Mouse (Mus musculus) midbrain, embryonic 11.5 days (tissue): ENCODE measurements at regions not wholly inside any gene's neighbourhood (a gene's known extent, or its start where the extent isn't known, plus 50 kb on each side); places are given as distances from the start of the nearest gene placed in this dataset.

Experiments used
- ATAC-seq: fragments of 200-750 bp; cut with Nextera tagmentation; 2 replicates; pipeline ENCODE4 v1.8.0; 2017; ENCODE audit warnings: moderate TSS enrichment, moderate library complexity; ENCODE audit not compliant: low FRiP score
- DNase-seq: peaks from one replicate; pipeline ENCODE4 v3.0.0; 2015; ENCODE audit warnings: low spot score; ENCODE audit errors: missing footprints
- H3K27ac ChIP-seq: fragments of 300-500 bp; sonication (generic); 2 replicates; pipeline ENCODE4 v1.5.1; 2014; ENCODE audit warnings: low read depth, low read length
- H3K27me3 ChIP-seq: fragments of 300-500 bp; sonication (generic); 2 replicates; pipeline ENCODE4 v1.6.1; 2014; ENCODE audit warnings: mild to moderate bottlenecking, low read length, moderate library complexity, mixed read lengths; ENCODE audit not compliant: control insufficient read depth, insufficient read depth
- H3K36me3 ChIP-seq: fragments of 300-500 bp; sonication (generic); 2 replicates; pipeline ENCODE4 v1.6.1; 2014; ENCODE audit warnings: mild to moderate bottlenecking, low read length, moderate library complexity, mixed read lengths; ENCODE audit not compliant: control insufficient read depth, insufficient read depth
- H3K4me1 ChIP-seq: fragments of 300-500 bp; sonication (generic); 2 replicates; pipeline ENCODE4 v1.6.1; 2014; ENCODE audit warnings: low read length; ENCODE audit not compliant: control insufficient read depth, insufficient read depth
- H3K4me2 ChIP-seq: fragments of 300-500 bp; sonication (generic); 2 replicates; pipeline ENCODE4 v1.6.1; 2014; ENCODE audit warnings: mild to moderate bottlenecking, moderate library complexity
- H3K4me3 ChIP-seq: fragments of 300-500 bp; sonication (generic); 2 replicates; pipeline ENCODE4 v1.5.1; 2014; ENCODE audit warnings: low read depth, low read length
- H3K9ac ChIP-seq: fragments of 300-500 bp; sonication (generic); 2 replicates; pipeline ENCODE4 v1.6.1; 2014; ENCODE audit warnings: low read length
- H3K9me3 ChIP-seq: fragments of 300-500 bp; sonication (generic); 2 replicates; pipeline ENCODE4 v1.6.1; 2016; ENCODE audit warnings: low read length; ENCODE audit not compliant: control insufficient read depth
- WGBS: fragments of 180-500 bp; shearing (Covaris S2); extraction: QIAGEN DNeasy Blood & Tissue Kit; methylation state at CpG from one replicate; pipeline ENCODE4 v1.1.7; 2014; 5-methylcytosine and 5-hydroxymethylcytosine counted together

DNA sequence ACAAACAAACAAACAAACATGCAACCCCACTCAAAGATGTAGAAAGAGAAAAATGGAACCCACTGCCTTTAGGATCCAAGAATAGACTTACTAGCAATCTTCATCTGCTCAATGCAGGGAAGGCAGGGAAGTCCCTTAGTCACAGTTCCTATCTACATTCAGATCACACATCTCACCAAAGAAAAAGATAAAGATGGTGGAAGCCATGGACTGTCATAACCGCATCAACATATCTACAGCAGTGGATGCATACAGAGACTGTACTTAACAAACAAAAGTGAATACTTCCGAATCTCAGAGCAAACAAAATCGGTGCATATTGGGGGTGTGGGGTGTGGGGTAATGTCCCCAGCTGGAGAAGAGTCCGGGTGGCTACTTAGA, 97.7 kb upstream of the Max start:
- no peaks in the 10 kb centered on the region for H3K27me3 ChIP-seq
- no peak for ATAC-seq
- H3K9me3 ChIP-seq = no peaks in the 10 kb centered on the region
- H3K4me1 ChIP-seq = peaks cover 3% of the 10 kb centered on the region; the same call in 1 of the 2 replicates
- H3K9ac ChIP-seq = no peak overlapping the region
- H3K36me3 ChIP-seq = no peaks in the 10 kb centered on the region
- no peak overlapping the region for H3K27ac ChIP-seq
- WGBS = 84% methylated on average over 4 of the region's 4 CpGs
- H3K4me2 ChIP-seq = no peak overlapping the region
- H3K4me3 ChIP-seq = no peak overlapping the region
- DNase-seq = no peak

- Histone ChIP-seq H3K9ac (no peak overlapping the region), H3K36me3 (no peaks in the 10 kb centered on the region), H3K27me3 (no peaks in the 10 kb centered on the region), H3K27ac (no peak overlapping the region), H3K9me3 (no peaks in the 10 kb centered on the region), H3K4me3 (no peak overlapping the region), H3K4me1 (peaks cover 3% of the 10 kb centered on the region; the same call in 1 of the 2 replicates), H3K4me2 (no peak overlapping the region)
- WGBS = 53% methylated on average over 4 of the region's 4 CpGs
- ATAC-seq = no peak
- DNase-seq = peak; percentile 31
These were observed 96.7 kb upstream of the Max start for GRCm38 (mm10) chr12:77058596-77059190.

DNA sequence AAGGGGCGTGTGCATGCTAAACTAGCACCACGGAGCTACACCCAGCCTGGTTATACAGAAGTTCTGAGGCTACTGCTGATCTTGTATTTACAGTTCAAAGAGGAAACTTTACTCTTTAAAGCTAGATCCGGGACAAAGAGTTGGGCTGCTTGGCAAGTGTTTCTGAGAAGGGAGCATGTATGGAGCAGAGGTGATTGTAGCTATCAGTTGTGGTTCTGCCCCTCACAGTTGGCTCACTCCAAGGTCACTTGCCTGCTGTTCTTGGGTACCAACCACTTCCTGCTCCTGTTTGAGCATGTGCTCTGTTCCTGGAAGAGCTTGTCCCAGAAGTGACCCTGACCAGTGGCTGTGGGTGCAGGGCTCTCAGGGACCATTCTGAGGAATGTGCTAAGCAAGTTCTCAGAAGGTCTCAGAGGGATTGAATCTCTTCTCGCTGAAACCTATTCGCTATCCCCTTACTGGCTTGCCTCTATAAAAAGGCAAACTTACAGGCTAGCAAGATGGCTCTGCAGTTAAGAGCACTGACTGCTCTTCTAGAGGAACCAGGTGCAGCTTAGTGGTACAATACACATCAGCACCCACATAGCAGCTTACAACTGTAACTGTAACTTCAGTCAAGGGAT, 94.9 kb upstream of the Max start:
- WGBS = 81% methylated on average over 5 of the region's 5 CpGs
- Histone ChIP-seq H3K4me1 (peaks cover 3% of the 10 kb centered on the region; the same call in 1 of the 2 replicates), H3K9me3 (no peaks in the 10 kb centered on the region), H3K9ac (no peak overlapping the region), H3K4me2 (no peak overlapping the region), H3K4me3 (no peak overlapping the region), H3K27ac (no peak overlapping the region), H3K36me3 (no peaks in the 10 kb centered on the region), H3K27me3 (no peaks in the 10 kb centered on the region; the same call in 1 of the 2 replicates)
- ATAC-seq (no peak), DNase-seq (peak; percentile 62)

DNA sequence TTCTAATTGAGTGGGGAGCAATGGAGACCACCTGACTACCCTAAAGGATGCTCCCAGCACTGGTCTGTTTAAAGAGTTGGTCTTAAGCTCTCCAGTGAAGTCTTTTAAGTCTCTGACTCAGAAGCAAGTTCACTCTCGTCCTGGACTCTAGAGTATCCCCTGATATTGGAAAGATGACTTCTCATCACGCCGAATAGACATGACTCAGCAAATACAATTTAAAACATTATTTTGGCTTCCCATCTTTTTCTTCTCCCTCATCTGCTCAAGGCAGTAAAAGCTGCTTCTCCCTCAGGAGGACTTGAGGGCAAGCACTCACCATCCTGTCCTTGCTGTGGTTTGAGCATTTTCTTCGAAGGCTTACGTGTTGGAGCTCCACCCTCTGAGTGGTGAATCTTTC, 92.7 kb upstream of the Max start:
- Histone ChIP-seq H3K4me2 (no peak overlapping the region), H3K9ac (no peak overlapping the region), H3K27me3 (no peaks in the 10 kb centered on the region; the same call in 1 of the 2 replicates), H3K4me1 (no peaks in the 10 kb centered on the region), H3K27ac (no peak overlapping the region), H3K36me3 (no peaks in the 10 kb centered on the region), H3K4me3 (no peak overlapping the region), H3K9me3 (no peaks in the 10 kb centered on the region)
- WGBS = 90% methylated on average over 5 of the region's 5 CpGs
- DNase-seq = no peak
- ATAC-seq = no peak

GRCm38 (mm10) chr12:77054211-77054610, 92.2 kb upstream of the Max start:
- Histone ChIP-seq H3K4me3 (no peak overlapping the region), H3K4me1 (no peaks in the 10 kb centered on the region), H3K9me3 (no peaks in the 10 kb centered on the region), H3K36me3 (no peaks in the 10 kb centered on the region), H3K4me2 (no peak overlapping the region), H3K27me3 (no peaks in the 10 kb centered on the region; the same call in 1 of the 2 replicates), H3K9ac (no peak overlapping the region), H3K27ac (no peak overlapping the region)
- ATAC-seq (no peak), DNase-seq (peak; percentile 35)
- WGBS = 93% methylated on average over 7 of the region's 7 CpGs

GRCm38 (mm10) chr12:77052853-77053252, 90.9 kb upstream of the Max start:
- peak; percentile 86 for DNase-seq
- no peaks in the 10 kb centered on the region for H3K36me3 ChIP-seq
- ATAC-seq = no peak
- H3K4me1 ChIP-seq = no peaks in the 10 kb centered on the region
- H3K4me2 ChIP-seq = no peak overlapping the region
- no peak overlapping the region for H3K27ac ChIP-seq
- H3K4me3 ChIP-seq = no peak overlapping the region
- H3K9me3 ChIP-seq = no peaks in the 10 kb centered on the region
- no peaks in the 10 kb centered on the region; the same call in 1 of the 2 replicates for H3K27me3 ChIP-seq
- WGBS = 78% methylated on average over 6 of the region's 6 CpGs
- H3K9ac ChIP-seq = no peak overlapping the region

GRCm38 (mm10) chr12:77048380-77048779, 86.4 kb upstream of the Max start:
- WGBS = 51% methylated on average over 11 of the region's 11 CpGs
- Histone ChIP-seq H3K27me3 (no peaks in the 10 kb centered on the region), H3K36me3 (no peaks in the 10 kb centered on the region), H3K4me1 (no peaks in the 10 kb centered on the region), H3K4me2 (no peak overlapping the region), H3K9me3 (no peaks in the 10 kb centered on the region), H3K9ac (no peak overlapping the region), H3K27ac (no peak overlapping the region), H3K4me3 (no peak overlapping the region)
- ATAC-seq (no peak), DNase-seq (no peak)

- Histone ChIP-seq H3K4me3 (no peak overlapping the region), H3K9ac (no peak overlapping the region), H3K4me2 (no peak overlapping the region), H3K27ac (no peak overlapping the region), H3K27me3 (no peaks in the 10 kb centered on the region), H3K9me3 (no peaks in the 10 kb centered on the region), H3K36me3 (no peaks in the 10 kb centered on the region), H3K4me1 (no peaks in the 10 kb centered on the region)
- DNase-seq = peak; percentile 4
- 83% methylated on average over 1 of the region's 1 CpGs for WGBS
- ATAC-seq = no peak
These were observed 85.3 kb upstream of the Max start for GRCm38 (mm10) chr12:77047273-77047672.

DNA sequence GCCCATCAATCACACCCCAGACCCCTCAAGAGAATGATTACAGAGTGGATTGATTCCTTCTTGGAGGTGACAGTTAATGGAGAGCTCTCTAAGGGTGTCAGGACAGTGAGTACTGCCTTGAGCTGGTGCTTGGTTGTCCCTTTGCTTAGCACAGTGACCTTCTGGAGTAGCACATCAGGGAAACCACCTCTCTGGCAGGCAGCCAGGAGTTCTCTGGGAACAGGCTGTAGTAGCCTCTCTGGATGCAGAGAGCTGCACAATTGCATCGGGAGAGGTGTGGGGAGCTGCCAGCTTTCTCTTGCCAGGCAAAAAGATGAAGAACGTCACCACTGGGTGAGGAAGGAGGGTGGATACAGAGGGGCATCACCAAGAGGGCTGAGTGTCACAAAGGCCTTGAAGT, 84.0 kb upstream of the Max start:
- DNase-seq (no peak), ATAC-seq (no peak)
- Histone ChIP-seq H3K9me3 (no peaks in the 10 kb centered on the region), H3K4me1 (0 out of 2 replicates have a peak, but pooled peaks cover under 1% of the 10 kb centered on the region), H3K27me3 (no peaks in the 10 kb centered on the region), H3K9ac (no peak overlapping the region), H3K27ac (no peak overlapping the region), H3K4me3 (no peak overlapping the region), H3K4me2 (no peak overlapping the region), H3K36me3 (no peaks in the 10 kb centered on the region)
- 92% methylated on average over 2 of the region's 2 CpGs for WGBS
